Mouse (Mus musculus): ENCODE results near the gene Hoxa11.

Hoxa11 gene

GRCm38 (mm10) chr6:52232984-52233545 is 12.5 kb downstream of the Hoxa11 start:
- DNase-seq (ENCODE audit: low read depth, low spot score), result no peak

- DNase-seq (ENCODE audit: low read depth, low spot score), result no peak
Measured at GRCm38 (mm10) chr6:52232568-52232965, 13.0 kb downstream of the Hoxa11 start.

GRCm38 (mm10) chr6:52231885-52232567 is 13.6 kb downstream of the Hoxa11 start:
- no peak for DNase-seq (ENCODE audit: low read depth, low spot score)

GRCm38 (mm10) chr6:52230516-52231165 is 15.0 kb downstream of the Hoxa11 start, which contains the start of gene Hoxa9:
Hoxa9 (minus strand) TSS chr6:52231089.
- no peak for DNase-seq (ENCODE audit: low read depth, low spot score)

GRCm38 (mm10) chr6:52229558-52230416 is 15.8 kb downstream of the Hoxa11 start:
- DNase-seq (ENCODE audit: low read depth, low spot score), result no peak

- DNase-seq (ENCODE audit: low read depth, low spot score), result no peak
Measured at GRCm38 (mm10) chr6:52228475-52229465, 16.8 kb downstream of the Hoxa11 start.

GRCm38 (mm10) chr6:52227470-52228222 is 18.0 kb downstream of the Hoxa11 start:
- no peak for DNase-seq (ENCODE audit: low read depth, low spot score)

GRCm38 (mm10) chr6:52226569-52227257 is 18.9 kb downstream of the Hoxa11 start:
- DNase-seq (ENCODE audit: low read depth, low spot score), result no peak

- no peak for DNase-seq (ENCODE audit: low read depth, low spot score)
Measured at GRCm38 (mm10) chr6:52225612-52226568, 19.7 kb downstream of the Hoxa11 start.

GRCm38 (mm10) chr6:52224895-52225611 is 20.6 kb downstream of the Hoxa11 start:
- no peak for DNase-seq (ENCODE audit: low read depth, low spot score)

- DNase-seq (ENCODE audit: low read depth, low spot score), result no peak
Measured at GRCm38 (mm10) chr6:52223939-52224760, 21.5 kb downstream of the Hoxa11 start.

GRCm38 (mm10) chr6:52222729-52223128 is 22.9 kb downstream of the Hoxa11 start:
- no peak for DNase-seq (ENCODE audit: low read depth, low spot score)

GRCm38 (mm10) chr6:52221993-52222685 is 23.5 kb downstream of the Hoxa11 start:
- DNase-seq (ENCODE audit: low read depth, low spot score), result no peak

- DNase-seq (ENCODE audit: low read depth, low spot score), result peak; percentile 93
Measured at GRCm38 (mm10) chr6:52221337-52221992, 24.1 kb downstream of the Hoxa11 start, which contains the start of gene Hoxa7. Hoxa7 (minus strand) TSS chr6:52221854.

GRCm38 (mm10) chr6:52220865-52221310 is 24.7 kb downstream of the Hoxa11 start:
- DNase-seq (ENCODE audit: low read depth, low spot score), result no peak
